Mouse (Mus musculus) C2C12 (cell line): ENCODE measurements around the gene Olfr1028. TPM values are rescaled to one million over a fixed set of nuclear protein-coding genes. Genes with fewer than 3 reads are reported as not detected.

Source experiments
- H3K27me3 ChIP-seq: one replicate; pipeline ENCODE4 v1.6.1; 2011; ENCODE audit not compliant: control insufficient read depth, insufficient read depth, insufficient read length
- H3K36me3 ChIP-seq: one replicate; pipeline ENCODE4 v1.6.1; 2011; ENCODE audit not compliant: control insufficient read depth, insufficient read depth
- H3K4me3 ChIP-seq: one replicate; pipeline ENCODE4 v1.5.1; 2011; ENCODE audit warnings: mild to moderate bottlenecking, control low read depth; ENCODE audit not compliant: poor library complexity, insufficient read depth, severe bottlenecking
- H3K79me2 ChIP-seq: one replicate; pipeline ENCODE4 v1.6.1; 2011; ENCODE audit not compliant: control insufficient read depth, insufficient read depth
- H3K79me3 ChIP-seq: one replicate; pipeline ENCODE4 v1.6.1; 2011; ENCODE audit warnings: low read depth, control low read depth
- H3ac ChIP-seq: one replicate; pipeline ENCODE3; 2011; ENCODE audit warnings: low read depth; ENCODE audit not compliant: control insufficient read depth, insufficient read length
- CEBPB ChIP-seq: IDR thresholded peaks from one replicate; pipeline ENCODE4 v1.6.1; 2011; ENCODE audit warnings: low read depth, mild to moderate bottlenecking, control low read depth, moderate library complexity
- CTCF ChIP-seq: IDR thresholded peaks from one replicate; pipeline ENCODE4 v1.5.1; 2011; ENCODE audit not compliant: control insufficient read depth, insufficient read depth, insufficient read length
- FOSL1 ChIP-seq: IDR thresholded peaks from one replicate; pipeline ENCODE4 v1.8.0; 2011; ENCODE audit warnings: mild to moderate bottlenecking, low read length; ENCODE audit not compliant: poor library complexity, insufficient read depth, severe bottlenecking
- MAX ChIP-seq: IDR thresholded peaks from one replicate; pipeline ENCODE4 v1.6.1; 2011; ENCODE audit warnings: mild to moderate bottlenecking, control low read depth
- MYOD1 ChIP-seq: IDR thresholded peaks from one replicate; pipeline ENCODE4 v1.6.1; 2011; ENCODE audit warnings: low read depth; ENCODE audit not compliant: control insufficient read depth, insufficient read length
- MYOG ChIP-seq: IDR thresholded peaks from one replicate; pipeline ENCODE4 v1.6.1; 2011; ENCODE audit not compliant: control insufficient read depth, insufficient read length; ENCODE audit errors: extremely low read depth
- USF1 ChIP-seq: IDR thresholded peaks from one replicate; pipeline ENCODE4 v1.6.1; 2011; ENCODE audit warnings: low read depth, mild to moderate bottlenecking, control low read depth, moderate library complexity
- polyA plus RNA-seq: library from polyadenylated mRNA; unstranded; fragments of >200 nt; fragmentation: generic; extraction: Trizol; gene quantifications from one replicate; pipeline ENCODE4 v1.2.1, GENCODE M21; 2012; ENCODE audit warnings: missing spikeins

The Olfr1028 gene
- polyA plus RNA-seq, 1 experiment: not detected

GRCm38 (mm10) chr2:85978976-85979375 is 28.7 kb downstream of the Olfr1028 start, which contains the start of gene Olfr1030:
Gene Olfr1030, plus strand, starts transcription at chr2:85979276.
- H3K79me2 ChIP-seq: no peaks in the 10 kb centered on the region
- no peak within 1 kb of the TSS for H3K4me3 ChIP-seq
- no peaks in the 10 kb centered on the region for H3K36me3 ChIP-seq
- no peak within 1 kb of the TSS for H3ac ChIP-seq
- H3K79me3 ChIP-seq: no peaks in the 10 kb centered on the region
- no peaks in the 10 kb centered on the region for H3K27me3 ChIP-seq
- TF ChIP-seq MAX (no peak), MYOG (no peak), MYOD1 (no peak), CEBPB (no peak), CTCF (no peak), FOSL1 (no peak), USF1 (no peak)

- Histone ChIP-seq H3ac (no peak within 1 kb of the TSS), H3K4me3 (no peak within 1 kb of the TSS)
These were observed 39.8 kb downstream of the Olfr1028 start, which contains the start of gene Olfr1031 for GRCm38 (mm10) chr2:85990004-85990403. Gene Olfr1031, plus strand, starts transcription at chr2:85990304.

More at GRCm38 (mm10) chr2:85990004-85990403, 39.8 kb downstream of the Olfr1028 start, which contains the start of gene Olfr1031:
- Histone ChIP-seq H3K27me3 (no peaks in the 10 kb centered on the region), H3K79me2 (no peaks in the 10 kb centered on the region), H3K36me3 (no peaks in the 10 kb centered on the region), H3K79me3 (no peaks in the 10 kb centered on the region)
- TF ChIP-seq CTCF (no peak), FOSL1 (no peak), MYOD1 (no peak), MYOG (no peak), USF1 (no peak), CEBPB (no peak), MAX (no peak)

Other genes with a start within 250 kb of the Olfr1028 start
- not detected for gene Olfr1009, start 235.0 kb upstream of the Olfr1028 start, polyA plus RNA-seq
- gene Olfr1012, start 187.7 kb upstream of the Olfr1028 start, polyA plus RNA-seq: not detected
- gene Olfr1013, start 183.3 kb upstream of the Olfr1028 start, polyA plus RNA-seq: not detected
- not detected for gene Olfr1014, start 177.7 kb upstream of the Olfr1028 start, polyA plus RNA-seq
- not detected for gene Olfr1015, start 168.4 kb upstream of the Olfr1028 start, polyA plus RNA-seq
- not detected for gene Olfr1016, start 147.9 kb upstream of the Olfr1028 start, polyA plus RNA-seq
- not detected for gene Olfr1018, start 132.0 kb upstream of the Olfr1028 start, polyA plus RNA-seq
- not detected for gene Olfr1019, start 105.0 kb upstream of the Olfr1028 start, polyA plus RNA-seq
- not detected for gene Olfr1020, start 103.4 kb upstream of the Olfr1028 start, polyA plus RNA-seq
- not detected for gene Olfr1022, start 81.8 kb upstream of the Olfr1028 start, polyA plus RNA-seq
- not detected for gene Olfr1023, start 64.8 kb upstream of the Olfr1028 start, polyA plus RNA-seq
- not detected for gene Olfr1024, start 45.4 kb upstream of the Olfr1028 start, polyA plus RNA-seq
- gene Olfr1025-ps1, start 35.2 kb upstream of the Olfr1028 start, polyA plus RNA-seq: not detected
- gene Olfr1026, start 28.9 kb upstream of the Olfr1028 start, polyA plus RNA-seq: not detected
- gene Olfr1029, start 23.5 kb downstream of the Olfr1028 start, polyA plus RNA-seq: not detected
- gene Olfr1030, start 28.8 kb downstream of the Olfr1028 start, polyA plus RNA-seq: not detected
- not detected for gene Olfr1031, start 39.9 kb downstream of the Olfr1028 start, polyA plus RNA-seq
- not detected for gene Olfr1032, start 55.1 kb downstream of the Olfr1028 start, polyA plus RNA-seq
- not detected for gene Olfr1033, start 70.2 kb downstream of the Olfr1028 start, polyA plus RNA-seq
- gene Olfr1034, start 95.4 kb downstream of the Olfr1028 start, polyA plus RNA-seq: not detected
- not detected for gene Olfr1036, start 123.6 kb downstream of the Olfr1028 start, polyA plus RNA-seq
- not detected for gene Olfr1037, start 136.9 kb downstream of the Olfr1028 start, polyA plus RNA-seq
- gene Olfr1039, start 185.5 kb downstream of the Olfr1028 start, polyA plus RNA-seq: not detected
- not detected for gene Olfr1040, start 196.3 kb downstream of the Olfr1028 start, polyA plus RNA-seq
- not detected for gene Olfr1042, start 211.4 kb downstream of the Olfr1028 start, polyA plus RNA-seq
- not detected for gene Olfr1043, start 217.1 kb downstream of the Olfr1028 start, polyA plus RNA-seq
- not detected for gene Olfr1044, start 227.4 kb downstream of the Olfr1028 start, polyA plus RNA-seq
- not detected for gene Olfr52, start 235.2 kb downstream of the Olfr1028 start, polyA plus RNA-seq